Mouse (Mus musculus): Measurements from ENCODE around the gene Xxylt1.

DNA sequence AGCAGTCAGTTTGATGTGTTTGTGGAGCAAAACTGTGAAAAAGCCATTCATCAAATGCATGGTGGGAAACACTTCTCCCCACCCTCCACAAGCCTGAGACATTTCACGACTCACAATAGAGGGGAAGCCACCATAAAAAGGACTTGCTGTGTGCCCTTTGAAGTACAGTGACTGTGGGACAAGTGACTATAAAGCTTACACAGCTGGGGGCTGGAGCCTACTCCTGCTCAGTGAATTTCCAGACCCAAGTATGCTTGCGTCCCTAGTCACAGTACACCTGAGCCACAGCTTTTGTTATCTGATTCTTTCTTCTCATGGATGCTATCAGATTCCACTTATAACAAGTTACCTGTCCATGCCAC is 76.9 kb downstream of the Xxylt1 start:
- TF ChIP-seq POLR2A (IDR thresholded peaks at IDR 0.05; ENCODE audit: extremely low read depth, insufficient read depth, low read length) = no peak
- TF ChIP-seq CTCF (IDR thresholded peaks at IDR 0.05; ENCODE audit: extremely low read depth, insufficient read depth, low read length) = no peak
